Mouse (Mus musculus) kidney, postnatal 0 days (tissue): Measurements from ENCODE around the gene Kif1b. TPM values are rescaled to one million over a fixed set of nuclear protein-coding genes. Genes with fewer than 3 reads are reported as not detected.

ENCODE experiments used
- ATAC-seq: fragments of 200-750 bp; cut with Nextera tagmentation; replicated peaks from 2 replicates; pipeline ENCODE4 v1.8.0; 2017; ENCODE audit warnings: low read depth, moderate number of reproducible peaks, moderate TSS enrichment, moderate library complexity; ENCODE audit not compliant: low FRiP score
- DNase-seq: peaks from one replicate; pipeline ENCODE4 v3.0.0-alpha.2; 2016; ENCODE audit warnings: low spot score
- H3K27ac ChIP-seq: fragments of 300-500 bp; sonication (generic); 2 replicates; pipeline ENCODE4 v1.5.1; 2014; ENCODE audit warnings: mild to moderate bottlenecking
- H3K27me3 ChIP-seq: fragments of 300-500 bp; sonication (generic); 2 replicates; pipeline ENCODE4 v1.6.1; 2014; ENCODE audit warnings: low read length, mixed read lengths; ENCODE audit not compliant: insufficient read depth
- H3K36me3 ChIP-seq: fragments of 300-500 bp; sonication (generic); 2 replicates; pipeline ENCODE4 v1.6.1; 2014; ENCODE audit warnings: low read length, mixed read lengths; ENCODE audit not compliant: insufficient read depth
- H3K4me1 ChIP-seq: fragments of 300-500 bp; sonication (generic); replicated peaks from 2 replicates; pipeline ENCODE4 v1.6.1; 2014; ENCODE audit warnings: antibody characterized with exemption, low read length, mixed read lengths; ENCODE audit not compliant: insufficient read depth
- H3K4me2 ChIP-seq: fragments of 300-500 bp; sonication (generic); 2 replicates; pipeline ENCODE4 v1.6.1; 2014; ENCODE audit warnings: mild to moderate bottlenecking, low read length, moderate library complexity, mixed read lengths
- H3K4me3 ChIP-seq: fragments of 300-500 bp; sonication (generic); replicated peaks from 2 replicates; pipeline ENCODE4 v1.5.1; 2014; ENCODE audit warnings: low read depth, low read length
- H3K9ac ChIP-seq: fragments of 300-500 bp; sonication (generic); 2 replicates; pipeline ENCODE4 v1.6.1; 2014; ENCODE audit warnings: low read depth, low read length
- H3K9me3 ChIP-seq: fragments of 300-500 bp; sonication (generic); replicated peaks from 2 replicates; pipeline ENCODE4 v1.6.1; 2016; ENCODE audit warnings: low read length, inconsistent platforms, mixed read lengths
- CTCF ChIP-seq: IDR thresholded peaks from 2 replicates; pipeline ENCODE4 v1.5.1; 2016; ENCODE audit warnings: antibody characterized with exemption, low read depth, mild to moderate bottlenecking, moderate library complexity
- WGBS: fragments of 180-500 bp; shearing (Covaris S2); extraction: QIAGEN DNeasy Blood & Tissue Kit; methylation state at CpG from one replicate; pipeline ENCODE4 v1.1.7; 2014; 5-methylcytosine and 5-hydroxymethylcytosine counted together
- polyA plus RNA-seq: library from polyadenylated mRNA; unstranded; fragments of >200 nt; fragmentation: Nextera tagmentation; extraction: Ambion mirVana; gene quantifications from 2 replicates; pipeline ENCODE4 v1.2.1, GENCODE M21; 2015

Gene Kif1b
- polyA plus RNA-seq, 1 experiment from 2014 or later, result 19.9 TPM

- H3K4me3 ChIP-seq, result no peak overlapping the region
- WGBS, result 88% methylated on average over 15 of the region's 15 CpGs
- H3K27ac ChIP-seq, result no peak overlapping the region
- no peak for ATAC-seq
- no peak for TF ChIP-seq CTCF
- H3K27me3 ChIP-seq, result no peaks in the 10 kb centered on the region
- H3K9me3 ChIP-seq, result no peaks in the 10 kb centered on the region
- DNase-seq, result no peak
- H3K9ac ChIP-seq, result no peak overlapping the region
- no peaks in the 10 kb centered on the region for H3K4me1 ChIP-seq
- peaks cover 22% of the 10 kb centered on the region; the same call in 1 of the 2 replicates for H3K36me3 ChIP-seq
- no peak overlapping the region for H3K4me2 ChIP-seq
Observed at GRCm38 (mm10) chr4:149256511-149257300, 50.8 kb downstream of the Kif1b start.

- H3K27ac ChIP-seq, result peak overlapping the region; percentile 40; the same call in 1 of the 2 replicates
- peaks cover 28% of the 10 kb centered on the region; the same call in 1 of the 2 replicates for H3K36me3 ChIP-seq
- H3K4me2 ChIP-seq, result no peak overlapping the region
- H3K4me1 ChIP-seq, result no peaks in the 10 kb centered on the region
- H3K4me3 ChIP-seq, result no peak overlapping the region
- DNase-seq (peak; percentile 82), ATAC-seq (no peak)
- TF ChIP-seq CTCF, result no peak
- no peaks in the 10 kb centered on the region for H3K27me3 ChIP-seq
- H3K9me3 ChIP-seq, result no peaks in the 10 kb centered on the region
- H3K9ac ChIP-seq, result no peak overlapping the region
- WGBS, result 34% methylated on average over 13 of the region's 13 CpGs
Observed at GRCm38 (mm10) chr4:149255277-149256270, 51.9 kb downstream of the Kif1b start.

DNA sequence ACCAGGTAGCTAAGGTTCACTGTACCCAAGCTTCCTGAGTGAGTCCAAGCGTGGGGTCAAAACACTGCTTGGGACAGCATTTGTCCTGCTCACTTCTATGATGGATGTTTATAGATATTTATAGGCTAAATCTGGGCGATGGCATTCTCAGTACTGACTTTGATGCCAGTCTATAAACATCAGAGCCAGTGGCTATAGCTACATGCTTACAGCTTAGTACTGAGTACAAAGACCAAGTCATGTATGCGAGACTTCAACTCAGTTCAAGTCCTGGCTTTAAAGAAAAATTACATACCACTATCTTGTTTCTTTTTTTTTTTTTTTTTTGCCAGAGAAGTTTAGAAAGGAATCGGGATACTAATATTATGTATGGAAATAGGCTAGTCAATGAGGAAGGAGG is 52.7 kb downstream of the Kif1b start:
- Histone ChIP-seq H3K36me3 (peaks cover 28% of the 10 kb centered on the region; the same call in 1 of the 2 replicates), H3K27me3 (no peaks in the 10 kb centered on the region), H3K4me1 (no peaks in the 10 kb centered on the region), H3K4me3 (no peak overlapping the region), H3K9me3 (no peaks in the 10 kb centered on the region), H3K4me2 (no peak overlapping the region), H3K27ac (no peak overlapping the region), H3K9ac (no peak overlapping the region)
- WGBS, result 84% methylated on average over 4 of the region's 4 CpGs
- no peak for ATAC-seq
- TF ChIP-seq CTCF, result no peak
- DNase-seq, result no peak

GRCm38 (mm10) chr4:149249311-149249710 is 58.2 kb downstream of the Kif1b start:
- ATAC-seq (no peak), DNase-seq (no peak)
- WGBS, result 86% methylated on average over 1 of the region's 1 CpGs
- Histone ChIP-seq H3K36me3 (peaks cover 38% of the 10 kb centered on the region), H3K4me1 (no peaks in the 10 kb centered on the region), H3K9me3 (no peaks in the 10 kb centered on the region), H3K9ac (no peak overlapping the region), H3K4me3 (no peak overlapping the region), H3K27me3 (no peaks in the 10 kb centered on the region), H3K27ac (no peak overlapping the region), H3K4me2 (no peak overlapping the region)
- TF ChIP-seq CTCF, result no peak

DNA sequence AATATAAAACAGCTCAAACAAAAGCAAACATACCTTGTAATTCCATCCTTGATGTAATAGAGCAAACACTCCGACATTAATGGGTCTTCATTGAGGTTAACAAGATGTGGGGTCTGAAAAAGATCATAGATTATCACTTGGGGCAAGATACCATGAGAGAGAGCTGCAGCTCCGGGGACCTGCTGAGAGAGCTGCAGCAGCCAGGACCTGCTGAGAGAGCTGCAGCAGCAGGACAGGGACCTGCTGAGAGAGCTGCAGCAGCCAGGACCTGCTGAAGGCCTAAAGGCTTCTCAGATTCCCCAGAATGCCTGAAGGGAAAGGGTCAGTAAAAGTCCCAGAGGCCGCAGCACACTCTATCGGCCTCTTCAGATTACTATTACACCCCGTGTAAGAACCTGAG is 59.7 kb downstream of the Kif1b start:
- no peak overlapping the region for H3K4me2 ChIP-seq
- H3K36me3 ChIP-seq, result peaks cover 44% of the 10 kb centered on the region
- ATAC-seq (no peak), DNase-seq (no peak)
- H3K9ac ChIP-seq, result no peak overlapping the region
- no peaks in the 10 kb centered on the region for H3K27me3 ChIP-seq
- 79% methylated on average over 5 of the region's 5 CpGs for WGBS
- no peak overlapping the region for H3K4me3 ChIP-seq
- no peaks in the 10 kb centered on the region for H3K9me3 ChIP-seq
- no peaks in the 10 kb centered on the region for H3K4me1 ChIP-seq
- TF ChIP-seq CTCF, result no peak
- no peak overlapping the region for H3K27ac ChIP-seq

- 85% methylated on average over 8 of the region's 8 CpGs for WGBS
- DNase-seq (no peak), ATAC-seq (no peak)
- no peak overlapping the region for H3K9ac ChIP-seq
- TF ChIP-seq CTCF, result no peak
- no peak overlapping the region for H3K27ac ChIP-seq
- H3K9me3 ChIP-seq, result no peaks in the 10 kb centered on the region
- no peak overlapping the region for H3K4me3 ChIP-seq
- H3K4me1 ChIP-seq, result no peaks in the 10 kb centered on the region
- H3K27me3 ChIP-seq, result no peaks in the 10 kb centered on the region
- no peak overlapping the region for H3K4me2 ChIP-seq
- peaks cover 44% of the 10 kb centered on the region for H3K36me3 ChIP-seq
Observed at GRCm38 (mm10) chr4:149247156-149247633, 60.3 kb downstream of the Kif1b start.
